Comparison of ENCODE assay signal across 22 mouse cellular contexts in the genomic region with DNA sequence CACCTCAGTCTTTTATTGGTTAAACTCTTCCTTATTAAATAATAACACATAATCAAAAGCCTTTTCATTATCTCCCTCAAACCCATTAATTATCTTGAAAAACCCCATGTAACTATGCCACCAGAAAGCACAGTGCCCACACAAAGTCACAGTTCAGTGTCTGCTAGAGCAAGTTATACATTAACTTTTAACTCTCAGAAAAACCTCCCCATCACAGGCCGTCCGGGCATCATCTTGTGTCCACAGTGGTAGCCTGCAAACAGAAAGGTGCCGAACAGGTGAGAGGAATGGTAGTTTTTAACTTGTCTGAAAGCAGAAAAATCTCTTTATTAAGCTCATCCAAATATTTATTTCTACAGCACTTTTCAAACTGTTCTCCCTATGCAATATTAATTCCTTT.
"Had no signal": no experiment of that assay in that cellular context is flagged by ENCODE, and none has a peak within 500 bp of the region (broad histone marks: within the 10 kb centered on the region; RNA-seq: fewer than 3 reads in every experiment).

No protein-coding gene starts in this region.

- H3K4me2 ChIP-seq: limb, embryonic 12.5 days; limb, embryonic 15.5 days; liver, embryonic 11.5 days; lung, embryonic 14.5 days; midbrain, embryonic 12.5 days; midbrain, embryonic 15.5 days; neural tube, embryonic 13.5 days had no signal

- ATAC-seq: inflammation-experienced regulatory T-cells, adult 6 months; liver, postnatal 0 days; lung, postnatal 0 days; midbrain, embryonic 15.5 days had no signal

- H3K9me3 ChIP-seq: limb, embryonic 12.5 days; limb, embryonic 15.5 days; midbrain, embryonic 12.5 days; midbrain, embryonic 15.5 days; neural tube, embryonic 13.5 days had no signal

- H3K9ac ChIP-seq: limb, embryonic 12.5 days; limb, embryonic 15.5 days; liver, embryonic 14.5 days; liver, postnatal 0 days; lung, embryonic 14.5 days; midbrain, embryonic 12.5 days; midbrain, embryonic 15.5 days; neural tube, embryonic 13.5 days had no signal

- H3K36me3 ChIP-seq: limb, embryonic 12.5 days; limb, embryonic 15.5 days; midbrain, embryonic 12.5 days; midbrain, embryonic 15.5 days; neural tube, embryonic 13.5 days had no signal

- H3K27me3 ChIP-seq: limb, embryonic 12.5 days; limb, embryonic 15.5 days; midbrain, embryonic 12.5 days; midbrain, embryonic 15.5 days; neural tube, embryonic 13.5 days had no signal

- H3K4me1 ChIP-seq: limb, embryonic 15.5 days; midbrain, embryonic 15.5 days had no signal

- DNase-seq: kidney, adult 11 months; layer of hippocampus, postnatal 36 days; left cerebral cortex, postnatal 4 days; liver, postnatal 0 days; lung, embryonic 14.5 days; retina, postnatal 1 day; right cerebral cortex, postnatal 25 days; spleen, adult 18-20 months; thymus, adult 18-20 months; thymus, postnatal 4 days had no signal

- H3K4me3 ChIP-seq: left cerebral cortex, adult 2 months; limb, embryonic 12.5 days; limb, embryonic 15.5 days; midbrain, embryonic 12.5 days; midbrain, embryonic 15.5 days; myocyte; neural tube, embryonic 13.5 days had no signal

- H3K27ac ChIP-seq: left cerebral cortex, adult 2 months; limb, embryonic 12.5 days; limb, embryonic 15.5 days; liver, embryonic 14.5 days; macrophage; midbrain, embryonic 12.5 days; midbrain, embryonic 15.5 days; neural tube, embryonic 13.5 days had no signal
